Mouse (Mus musculus): Measurements from ENCODE around the gene Srsf3. TPM values are rescaled to one million over a fixed set of nuclear protein-coding genes. Genes with fewer than 3 reads are reported as not detected.

Gene Srsf3
- 100 to 1,000 TPM; 252 to 277 TPM for total RNA-seq (2023)

GRCm38 (mm10) chr17:29032274-29033069 is at the start of gene Srsf3:
Srsf3 (plus strand) TSS chr17:29032628.

GRCm38 (mm10) chr17:29007641-29008325 is 24.6 kb upstream of the Srsf3 start, which contains the start of gene Stk38:
Stk38 (minus strand) TSS chr17:29007995.

GRCm38 (mm10) chr17:29090776-29091175 is 58.3 kb downstream of the Srsf3 start, which contains the start of gene Cdkn1a:
Cdkn1a (plus strand) TSS chr17:29090976.

Other genes starting within 250 kb of the Srsf3 start
- gene Brpf3, start 231.5 kb upstream of the Srsf3 start, total RNA-seq (2023), result 10 to 100 TPM; 52.6 to 62.7 TPM
- gene Pnpla1, start 174.2 kb upstream of the Srsf3 start, total RNA-seq (2023), result 1 to 10 TPM; 2.5 to 3.9 TPM
- gene 4930539E08Rik, start 117.3 kb upstream of the Srsf3 start, total RNA-seq (2023), result under 1 TPM; 0.35 to 0.38 TPM
- gene Pxt1, start 88.8 kb upstream of the Srsf3 start, total RNA-seq (2023), result 1 to 10 TPM; 1.9 to 3.4 TPM
- gene Kctd20, start 80.7 kb upstream of the Srsf3 start, total RNA-seq (2023), result 100 to 1,000 TPM; 171 to 175 TPM
- gene Stk38, start 24.6 kb upstream of the Srsf3 start, total RNA-seq (2023), result 100 to 1,000 TPM; 267 to 298 TPM
- gene Cdkn1a, start 58.3 kb downstream of the Srsf3 start, total RNA-seq (2023), result 10 to 100 TPM; 30.5 to 41.6 TPM
- gene Rab44, start 81.5 kb downstream of the Srsf3 start, total RNA-seq (2023), result 100 to 1,000 TPM; 223 to 233 TPM
- gene Cpne5, start 205.5 kb downstream of the Srsf3 start, total RNA-seq (2023), result under 1 TPM in 1 of 2 experiments, not detected in 1; 0.13 TPM
- gene Ppil1, start 231.6 kb downstream of the Srsf3 start, total RNA-seq (2023), result 10 to 100 TPM; 18.7 to 23.7 TPM
- 10 to 100 TPM; 65.6 to 75.6 TPM for gene BC004004, start 236.2 kb downstream of the Srsf3 start, total RNA-seq (2023)

All from neutrophil, adult 83 days (primary cell).